Comparison of ENCODE assay signal across 15 mouse cellular contexts in the genomic region with DNA sequence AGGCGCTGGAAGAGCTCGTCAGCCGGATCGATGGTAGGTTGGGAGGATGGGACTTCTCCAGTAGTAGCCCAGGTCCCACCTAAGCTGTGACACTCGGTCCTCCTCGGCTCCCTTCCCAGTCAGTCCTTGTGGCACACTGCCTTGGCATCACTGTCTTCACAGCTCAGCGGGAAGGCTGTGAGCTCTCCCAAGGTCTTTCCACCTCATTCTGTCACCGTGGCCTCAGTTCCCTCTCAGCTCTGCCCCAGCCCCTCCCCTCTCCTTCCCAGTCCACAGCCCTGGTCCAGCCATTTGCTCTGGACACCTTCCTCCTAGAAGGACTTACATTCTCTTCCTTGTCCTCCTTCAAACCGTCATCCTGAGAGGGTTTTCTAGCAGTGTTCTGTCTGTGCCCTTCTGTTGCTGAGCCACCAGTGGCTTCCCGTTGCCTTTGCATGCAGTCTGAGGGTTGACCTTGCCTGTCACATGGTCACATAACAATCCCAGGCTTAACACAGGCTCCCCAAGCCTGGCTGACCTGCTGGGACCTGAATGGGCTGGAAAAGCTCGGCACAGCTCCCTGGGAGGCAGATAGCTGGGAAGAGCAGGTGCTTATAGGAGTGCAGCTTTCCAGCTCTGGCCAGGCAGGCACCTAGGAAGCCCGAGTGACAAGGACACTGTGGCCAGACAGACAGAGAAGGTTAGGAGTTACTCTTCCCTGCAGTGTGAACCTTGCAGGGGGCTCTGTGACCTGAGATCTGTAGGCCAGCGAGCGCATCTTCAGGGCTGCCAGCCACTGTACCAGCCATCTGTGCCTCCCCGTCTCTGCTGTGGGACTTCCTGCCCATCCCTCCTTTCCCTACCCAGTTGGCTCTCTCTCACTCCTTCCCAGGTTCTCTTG. TPM values are rescaled to one million over a fixed set of nuclear protein-coding genes. Genes with fewer than 3 reads are reported as not detected.
DNase-seq lines count a peak whose midpoint lies in the region; ATAC-seq lines count a peak whose summit lies in the region.
"Had no signal": no experiment of that assay in that cellular context is flagged by ENCODE, and none has a peak within 500 bp of the region (broad histone marks: within the 10 kb centered on the region; RNA-seq: fewer than 3 reads in every experiment).

No protein-coding gene starts in this region.

- WGBS in hindbrain, embryonic 12.5 days: 77% methylated on average over 15 of the region's 15 CpGs
- 74% methylated on average over 15 of the region's 15 CpGs for WGBS in hindbrain, embryonic 14.5 days
- 78% methylated on average over 15 of the region's 15 CpGs for WGBS in neural tube, embryonic 13.5 days

- peaks cover 60% of the 10 kb centered on the region for H3K36me3 ChIP-seq in hindbrain, embryonic 12.5 days
- H3K36me3 ChIP-seq in hindbrain, embryonic 14.5 days (replicated peaks; ENCODE audit: control insufficient read depth, insufficient read depth): peaks cover 44% of the 10 kb centered on the region
- H3K36me3 ChIP-seq in neural tube, embryonic 13.5 days: peaks cover 71% of the 10 kb centered on the region

- intact Hi-C loops in gastrocnemius, postnatal 14 days (cut with DNase I; ENCODE audit: low total_unique reads): no loop called here

- H3K27ac ChIP-seq in hindbrain, embryonic 12.5 days: peak overlapping the region; percentile 12; the same call in 1 of the 2 replicates
- H3K27ac ChIP-seq in hindbrain, embryonic 14.5 days: no peak overlapping the region
- H3K27ac ChIP-seq in neural tube, embryonic 13.5 days (replicated peaks): no peak overlapping the region
- H3K27ac ChIP-seq: layer of hippocampus, adult 2 months had no signal

- H3K4me1 ChIP-seq in hindbrain, embryonic 12.5 days: peaks cover 18% of the 10 kb centered on the region
- peaks cover 4% of the 10 kb centered on the region for H3K4me1 ChIP-seq in hindbrain, embryonic 14.5 days (replicated peaks; ENCODE audit: control insufficient read depth, insufficient read depth, low read length)
- peaks cover 19% of the 10 kb centered on the region for H3K4me1 ChIP-seq in neural tube, embryonic 13.5 days (replicated peaks)

- H3K27me3 ChIP-seq in hindbrain, embryonic 12.5 days: no peaks in the 10 kb centered on the region
- no peaks in the 10 kb centered on the region for H3K27me3 ChIP-seq in hindbrain, embryonic 14.5 days (ENCODE audit: control insufficient read depth, insufficient read depth, low read length)
- no peaks in the 10 kb centered on the region for H3K27me3 ChIP-seq in neural tube, embryonic 13.5 days

- H3K9ac ChIP-seq in hindbrain, embryonic 12.5 days: 0 out of 2 replicates have a peak overlapping the region, but pooled peaks have one; percentile 10
- H3K9ac ChIP-seq in hindbrain, embryonic 14.5 days: no peak overlapping the region; the same call in 1 of the 2 replicates
- peak overlapping the region; percentile 17; the same call in 1 of the 2 replicates for H3K9ac ChIP-seq in neural tube, embryonic 13.5 days

- no peaks in the 10 kb centered on the region for H3K9me3 ChIP-seq in hindbrain, embryonic 12.5 days (replicated peaks)
- no peaks in the 10 kb centered on the region for H3K9me3 ChIP-seq in hindbrain, embryonic 14.5 days (ENCODE audit: control insufficient read depth, low read length)
- no peaks in the 10 kb centered on the region for H3K9me3 ChIP-seq in neural tube, embryonic 13.5 days

- peak; percentile 4; the same call in 1 of the 2 replicates for ATAC-seq in hindbrain, embryonic 12.5 days (ENCODE audit: low FRiP score)
- no peak for ATAC-seq in hindbrain, embryonic 14.5 days (ENCODE audit: low FRiP score)
- ATAC-seq in neural tube, embryonic 13.5 days (ENCODE audit: low read depth): no peak
- ATAC-seq: activated CD4-positive, CD25-positive, alpha-beta regulatory T cell, adult 4 months; forebrain, embryonic 16.5 days had no signal

- DNase-seq in hindbrain, embryonic 14.5 days (ENCODE audit: low spot score): no peak
- peak; percentile 39 for DNase-seq in retina, postnatal 1 day
- DNase-seq in retina, embryonic 14.5 days (ENCODE audit: low spot score): no peak
- peak; percentile 79 for DNase-seq in cerebellum, adult 9-10 months
- no peak for DNase-seq in layer of hippocampus, adult 9-10 months (ENCODE audit: low spot score)
- no peak for DNase-seq in gastrocnemius, postnatal 14 days
- DNase-seq: lung, postnatal 4 days; thymus, postnatal 4 days had no signal

- H3K4me3 ChIP-seq in hindbrain, embryonic 12.5 days: no peak overlapping the region
- no peak overlapping the region for H3K4me3 ChIP-seq in hindbrain, embryonic 14.5 days (replicated peaks; ENCODE audit: low read length)
- H3K4me3 ChIP-seq in neural tube, embryonic 13.5 days: no peak overlapping the region
- H3K4me3 ChIP-seq: layer of hippocampus, adult 2 months had no signal

- H3K4me2 ChIP-seq in hindbrain, embryonic 12.5 days (replicated peaks): no peak overlapping the region
- no peak overlapping the region for H3K4me2 ChIP-seq in hindbrain, embryonic 14.5 days (replicated peaks)
- no peak overlapping the region for H3K4me2 ChIP-seq in neural tube, embryonic 13.5 days
- H3K4me2 ChIP-seq: liver, embryonic 11.5 days had no signal

RNA-seq across cellular contexts. Expression of a gene that starts 18.5 kb away (rescaled TPM):
- 100 and 105 TPM in 2 replicates for polyA plus RNA-seq in hindbrain, embryonic 12.5 days (2016; fragmentation: Nextera tagmentation; extraction: Ambion mirVana)
- 82.2 and 89.6 TPM in 2 replicates for polyA plus RNA-seq in hindbrain, embryonic 14.5 days (2014; fragmentation: Nextera tagmentation; extraction: Ambion mirVana)
- polyA plus RNA-seq in neural tube, embryonic 13.5 days (2015; fragmentation: Nextera tagmentation; extraction: Ambion mirVana): 75.5 and 94.0 TPM in 2 replicates
- 10 to 100 TPM; 19.8 to 25.6 TPM for total RNA-seq in gastrocnemius, postnatal 14 days (2021)

RNA-seq across cellular contexts. Expression of a gene that starts 18.5 kb away (rescaled TPM):
- polyA plus RNA-seq in hindbrain, embryonic 12.5 days (2016; fragmentation: Nextera tagmentation; extraction: Ambion mirVana): 3.7 and 4.1 TPM in 2 replicates
- polyA plus RNA-seq in hindbrain, embryonic 14.5 days (2014; fragmentation: Nextera tagmentation; extraction: Ambion mirVana): 1.8 and 2.6 TPM in 2 replicates
- polyA plus RNA-seq in neural tube, embryonic 13.5 days (2015; fragmentation: Nextera tagmentation; extraction: Ambion mirVana): 2.3 and 3.7 TPM in 2 replicates
- under 1 TPM; 0.68 to 0.86 TPM for total RNA-seq in gastrocnemius, postnatal 14 days (2021)

RNA-seq across cellular contexts. Expression of a gene that starts 43.9 kb away (rescaled TPM):
- 1.8 and 2.4 TPM in 2 replicates for polyA plus RNA-seq in hindbrain, embryonic 12.5 days (2016; fragmentation: Nextera tagmentation; extraction: Ambion mirVana)
- 0.50 and 0.53 TPM in 2 replicates for polyA plus RNA-seq in hindbrain, embryonic 14.5 days (2014; fragmentation: Nextera tagmentation; extraction: Ambion mirVana)
- 1.1 and 1.9 TPM in 2 replicates for polyA plus RNA-seq in neural tube, embryonic 13.5 days (2015; fragmentation: Nextera tagmentation; extraction: Ambion mirVana)
- total RNA-seq in gastrocnemius, postnatal 14 days (2021): not detected
- total RNA-seq: granulocyte monocyte progenitor cell, adult 5-6 weeks; layer of hippocampus, adult 2 months had no signal

RNA-seq across cellular contexts. Expression of a gene that starts 46.5 kb away (rescaled TPM):
- polyA plus RNA-seq in hindbrain, embryonic 12.5 days (2016; fragmentation: Nextera tagmentation; extraction: Ambion mirVana): 24.6 and 26.4 TPM in 2 replicates
- 27.8 and 30.5 TPM in 2 replicates for polyA plus RNA-seq in hindbrain, embryonic 14.5 days (2014; fragmentation: Nextera tagmentation; extraction: Ambion mirVana)
- polyA plus RNA-seq in neural tube, embryonic 13.5 days (2015; fragmentation: Nextera tagmentation; extraction: Ambion mirVana): 24.4 and 24.7 TPM in 2 replicates
- 1 to 10 TPM; 8.0 to 8.2 TPM for total RNA-seq in gastrocnemius, postnatal 14 days (2021)

RNA-seq across cellular contexts. Expression of a gene that starts 46.7 kb away (rescaled TPM):
- not detected in 2 replicates for polyA plus RNA-seq in hindbrain, embryonic 12.5 days (2016; fragmentation: Nextera tagmentation; extraction: Ambion mirVana)
- not detected in 2 replicates for polyA plus RNA-seq in hindbrain, embryonic 14.5 days (2014; fragmentation: Nextera tagmentation; extraction: Ambion mirVana)
- polyA plus RNA-seq in neural tube, embryonic 13.5 days (2015; fragmentation: Nextera tagmentation; extraction: Ambion mirVana): not detected in 2 replicates
- total RNA-seq in gastrocnemius, postnatal 14 days (2021): not detected
- total RNA-seq: granulocyte monocyte progenitor cell, adult 5-6 weeks; layer of hippocampus, adult 2 months had no signal
- polyA plus RNA-seq: forebrain, embryonic 16.5 days had no signal

Comparison
In these comparisons a context has a peak if more than half of its experiments do, and no peak if none do; other contexts are left out.
1. DNase-seq: peak in retina, postnatal 1 day (single experiment) and cerebellum, adult 9-10 months (single experiment); none in hindbrain, embryonic 14.5 days (single experiment), retina, embryonic 14.5 days (single experiment), layer of hippocampus, adult 9-10 months (single experiment) and gastrocnemius, postnatal 14 days (single experiment).